Mouse (Mus musculus) hindbrain, postnatal 0 days (tissue): Measurements from ENCODE around the gene Tmigd1. TPM values are rescaled to one million over a fixed set of nuclear protein-coding genes. Genes with fewer than 3 reads are reported as not detected.

Experiments used
- ATAC-seq: fragments of 200-750 bp; cut with Nextera tagmentation; 2 replicates; pipeline ENCODE4 v1.8.0; 2017; ENCODE audit warnings: mild to moderate bottlenecking, moderate TSS enrichment, moderate library complexity
- DNase-seq: peaks from one replicate; pipeline ENCODE4 v3.0.0-alpha.2; 2015; ENCODE audit warnings: low spot score
- H3K27ac ChIP-seq: fragments of 300-500 bp; sonication (generic); 2 replicates; pipeline ENCODE4 v1.5.1; 2014; ENCODE audit warnings: mild to moderate bottlenecking
- H3K27me3 ChIP-seq: fragments of 300-500 bp; sonication (generic); 2 replicates; pipeline ENCODE4 v1.6.1; 2014; ENCODE audit warnings: low read length, mixed read lengths; ENCODE audit not compliant: insufficient read depth
- H3K36me3 ChIP-seq: fragments of 300-500 bp; sonication (generic); 2 replicates; pipeline ENCODE4 v1.6.1; 2014; ENCODE audit warnings: low read length, mixed read lengths; ENCODE audit not compliant: insufficient read depth
- H3K4me1 ChIP-seq: fragments of 300-500 bp; sonication (generic); 2 replicates; pipeline ENCODE4 v1.6.1; 2014; ENCODE audit warnings: antibody characterized with exemption, low read length, mixed read lengths; ENCODE audit not compliant: insufficient read depth
- H3K4me2 ChIP-seq: fragments of 300-500 bp; sonication (generic); 2 replicates; pipeline ENCODE4 v1.6.1; 2014; ENCODE audit warnings: low read depth, mild to moderate bottlenecking, low read length, moderate library complexity, mixed read lengths
- H3K4me3 ChIP-seq: fragments of 300-500 bp; sonication (generic); 2 replicates; pipeline ENCODE4 v1.5.1; 2014; ENCODE audit warnings: low read length
- H3K9ac ChIP-seq: fragments of 300-500 bp; sonication (generic); replicated peaks from 2 replicates; pipeline ENCODE4 v1.6.1; 2014; ENCODE audit warnings: mild to moderate bottlenecking, low read length, moderate library complexity, mixed read lengths
- H3K9me3 ChIP-seq: fragments of 300-500 bp; sonication (generic); 2 replicates; pipeline ENCODE4 v1.6.1; 2016; ENCODE audit warnings: low read length, mixed read lengths
- CTCF ChIP-seq: IDR thresholded peaks from 2 replicates; pipeline ENCODE4 v1.5.1; 2016; ENCODE audit warnings: antibody characterized with exemption, control low read depth, low read depth
- WGBS: fragments of 180-500 bp; shearing (Covaris S2); extraction: QIAGEN DNeasy Blood & Tissue Kit; methylation state at CpG from one replicate; pipeline ENCODE4 v1.1.7; 2014; 5-methylcytosine and 5-hydroxymethylcytosine counted together
- polyA plus RNA-seq: library from polyadenylated mRNA; unstranded; fragments of >200 nt; fragmentation: Nextera tagmentation; extraction: Ambion mirVana; gene quantifications from 2 replicates; pipeline ENCODE4 v1.2.1, GENCODE M21; 2015
- total RNA-seq: library from RNA; depleted of rRNA; stranded (reverse); fragments of >200 nt; gene quantifications from 2 replicates; pipeline ENCODE4 v1.2.3, GENCODE M21; 2014

Gene Tmigd1
- total and polyA plus RNA-seq, 2 experiments from 2014 or later = 0.26 TPM; not detected in 1

DNA sequence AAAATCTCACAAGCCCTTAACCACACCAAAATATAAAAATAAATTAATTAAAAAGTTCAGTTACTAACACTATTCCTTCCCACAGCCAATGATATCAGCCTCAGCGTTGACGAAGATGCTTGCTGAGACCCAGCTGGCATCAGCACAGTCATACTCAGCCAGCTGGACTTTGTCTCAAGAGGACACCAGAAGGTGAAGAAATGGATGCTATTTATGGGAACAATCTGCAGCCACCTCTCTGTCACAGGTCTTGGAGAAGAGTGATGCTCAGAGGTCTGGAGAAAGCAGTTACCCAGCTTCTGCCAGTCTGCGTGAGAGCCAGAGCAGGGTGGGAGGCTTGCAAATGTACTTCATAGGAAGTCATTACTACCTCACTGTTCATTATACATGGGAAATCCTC, 40.8 kb upstream of the Tmigd1 start:
- H3K9ac ChIP-seq = no peak overlapping the region
- no peaks in the 10 kb centered on the region for H3K9me3 ChIP-seq
- TF ChIP-seq CTCF = no peak
- WGBS = 88% methylated on average over 3 of the region's 3 CpGs
- H3K4me1 ChIP-seq = no peaks in the 10 kb centered on the region
- no peak overlapping the region for H3K4me2 ChIP-seq
- H3K4me3 ChIP-seq = no peak overlapping the region
- no peaks in the 10 kb centered on the region for H3K36me3 ChIP-seq
- no peak overlapping the region for H3K27ac ChIP-seq
- ATAC-seq (no peak), DNase-seq (no peak)
- no peaks in the 10 kb centered on the region for H3K27me3 ChIP-seq

DNA sequence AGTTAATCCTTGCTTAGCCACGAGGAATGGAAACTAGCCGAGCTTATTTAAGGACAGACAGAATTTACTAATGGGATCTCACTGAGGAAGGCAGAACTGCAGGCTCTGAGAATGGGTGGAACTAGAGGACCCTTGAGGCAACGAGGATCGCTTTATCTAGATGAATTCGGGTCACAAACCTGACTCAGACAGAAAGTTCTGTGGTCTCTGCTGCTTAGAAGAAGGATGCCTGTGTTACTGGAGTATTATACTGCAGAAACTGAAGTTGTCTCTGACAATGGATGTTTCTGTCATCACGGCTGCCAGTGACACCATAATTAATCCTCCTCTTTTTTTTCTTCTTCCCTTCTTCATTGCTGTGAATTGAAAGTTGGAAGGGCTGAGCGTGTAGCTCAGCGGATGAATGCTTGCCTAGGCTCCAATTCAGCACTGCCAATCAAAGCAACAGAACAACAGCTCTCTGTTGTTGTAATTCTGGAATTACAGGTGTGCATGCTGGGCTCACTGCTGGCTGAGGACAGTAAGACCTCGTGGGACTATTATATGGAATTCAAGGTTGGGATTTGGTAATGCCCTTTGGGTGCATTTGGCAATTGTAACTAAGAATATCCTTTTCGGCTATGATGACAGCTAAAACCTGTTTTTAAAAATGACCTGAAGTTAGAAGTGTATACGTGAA, 29.3 kb upstream of the Tmigd1 start:
- 52% methylated on average over 11 of the region's 11 CpGs for WGBS
- no peaks in the 10 kb centered on the region for H3K27me3 ChIP-seq
- no peak overlapping the region for H3K27ac ChIP-seq
- no peak for TF ChIP-seq CTCF
- no peak for DNase-seq
- H3K9ac ChIP-seq = no peak overlapping the region
- H3K36me3 ChIP-seq = no peaks in the 10 kb centered on the region
- no peaks in the 10 kb centered on the region for H3K4me1 ChIP-seq
- no peak for ATAC-seq
- no peak overlapping the region for H3K4me2 ChIP-seq
- H3K9me3 ChIP-seq = no peaks in the 10 kb centered on the region
- H3K4me3 ChIP-seq = no peak overlapping the region

DNA sequence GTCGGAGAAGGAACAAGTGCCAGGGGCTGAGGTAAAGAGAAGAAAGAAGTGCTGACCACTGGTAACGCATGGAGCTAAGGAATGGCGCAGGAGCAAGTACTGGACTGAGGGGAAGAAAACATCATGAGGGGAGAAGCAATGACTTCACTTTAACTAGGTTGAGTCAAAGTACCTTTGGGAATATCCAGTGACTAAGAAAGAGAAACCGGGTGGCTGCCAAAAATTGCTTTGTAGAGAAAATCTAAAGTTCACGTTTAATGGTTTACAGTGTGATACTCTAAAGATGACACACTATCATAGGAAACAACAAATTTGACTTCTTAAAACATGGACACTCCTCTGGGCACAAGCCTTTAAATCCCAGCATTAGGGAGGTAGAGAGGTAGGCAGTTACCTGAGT, 28.1 kb upstream of the Tmigd1 start:
- no peak for TF ChIP-seq CTCF
- DNase-seq (no peak), ATAC-seq (no peak)
- 90% methylated on average over 5 of the region's 5 CpGs for WGBS
- H3K27me3 ChIP-seq = no peaks in the 10 kb centered on the region
- no peaks in the 10 kb centered on the region for H3K4me1 ChIP-seq
- H3K9ac ChIP-seq = no peak overlapping the region
- no peak overlapping the region for H3K4me3 ChIP-seq
- H3K9me3 ChIP-seq = no peaks in the 10 kb centered on the region
- no peak overlapping the region for H3K4me2 ChIP-seq
- no peak overlapping the region for H3K27ac ChIP-seq
- H3K36me3 ChIP-seq = no peaks in the 10 kb centered on the region

DNA sequence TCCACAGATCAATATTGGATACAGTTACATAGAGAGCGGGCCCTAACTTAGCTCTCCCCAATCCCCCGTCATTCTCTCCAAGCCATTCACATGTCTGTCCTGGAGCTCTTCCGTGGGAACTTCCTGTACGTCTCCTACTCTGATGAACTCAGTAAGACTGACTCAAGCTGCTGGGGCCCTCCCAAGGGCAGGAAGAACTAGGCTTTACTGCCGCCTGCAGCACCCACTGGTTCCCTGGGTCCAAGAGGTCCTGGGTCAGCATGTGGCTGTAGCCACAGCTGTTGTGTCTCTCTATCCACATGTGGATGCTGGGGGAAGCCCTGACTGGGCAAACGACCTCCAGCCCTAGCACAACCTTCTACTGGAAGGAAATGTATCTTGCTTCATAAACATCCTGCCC, 27.2 kb upstream of the Tmigd1 start:
- 74% methylated on average over 6 of the region's 6 CpGs for WGBS
- ATAC-seq (no peak), DNase-seq (no peak)
- TF ChIP-seq CTCF = no peak
- Histone ChIP-seq H3K9ac (no peak overlapping the region), H3K27ac (no peak overlapping the region), H3K9me3 (no peaks in the 10 kb centered on the region), H3K36me3 (no peaks in the 10 kb centered on the region), H3K4me1 (no peaks in the 10 kb centered on the region), H3K4me2 (no peak overlapping the region), H3K27me3 (no peaks in the 10 kb centered on the region), H3K4me3 (no peak overlapping the region)

- H3K9ac ChIP-seq = no peak overlapping the region
- H3K4me3 ChIP-seq = no peak overlapping the region
- H3K27me3 ChIP-seq = no peaks in the 10 kb centered on the region
- TF ChIP-seq CTCF = no peak
- DNase-seq (no peak), ATAC-seq (no peak)
- H3K36me3 ChIP-seq = no peaks in the 10 kb centered on the region
- H3K9me3 ChIP-seq = no peaks in the 10 kb centered on the region
- no peaks in the 10 kb centered on the region for H3K4me1 ChIP-seq
- no peak overlapping the region for H3K27ac ChIP-seq
- H3K4me2 ChIP-seq = no peak overlapping the region
- 81% methylated on average over 5 of the region's 5 CpGs for WGBS
Observed at GRCm38 (mm10) chr11:76879816-76880215, 22.1 kb upstream of the Tmigd1 start.

- WGBS = 45% methylated on average over 5 of the region's 5 CpGs
- no peak for DNase-seq
- no peaks in the 10 kb centered on the region for H3K9me3 ChIP-seq
- no peaks in the 10 kb centered on the region for H3K4me1 ChIP-seq
- H3K9ac ChIP-seq = no peak overlapping the region
- ATAC-seq = no peak
- no peaks in the 10 kb centered on the region for H3K27me3 ChIP-seq
- no peak overlapping the region for H3K27ac ChIP-seq
- H3K4me2 ChIP-seq = no peak overlapping the region
- H3K4me3 ChIP-seq = no peak overlapping the region
- no peaks in the 10 kb centered on the region for H3K36me3 ChIP-seq
- no peak for TF ChIP-seq CTCF
Observed at GRCm38 (mm10) chr11:76884451-76884850, 17.5 kb upstream of the Tmigd1 start.

DNA sequence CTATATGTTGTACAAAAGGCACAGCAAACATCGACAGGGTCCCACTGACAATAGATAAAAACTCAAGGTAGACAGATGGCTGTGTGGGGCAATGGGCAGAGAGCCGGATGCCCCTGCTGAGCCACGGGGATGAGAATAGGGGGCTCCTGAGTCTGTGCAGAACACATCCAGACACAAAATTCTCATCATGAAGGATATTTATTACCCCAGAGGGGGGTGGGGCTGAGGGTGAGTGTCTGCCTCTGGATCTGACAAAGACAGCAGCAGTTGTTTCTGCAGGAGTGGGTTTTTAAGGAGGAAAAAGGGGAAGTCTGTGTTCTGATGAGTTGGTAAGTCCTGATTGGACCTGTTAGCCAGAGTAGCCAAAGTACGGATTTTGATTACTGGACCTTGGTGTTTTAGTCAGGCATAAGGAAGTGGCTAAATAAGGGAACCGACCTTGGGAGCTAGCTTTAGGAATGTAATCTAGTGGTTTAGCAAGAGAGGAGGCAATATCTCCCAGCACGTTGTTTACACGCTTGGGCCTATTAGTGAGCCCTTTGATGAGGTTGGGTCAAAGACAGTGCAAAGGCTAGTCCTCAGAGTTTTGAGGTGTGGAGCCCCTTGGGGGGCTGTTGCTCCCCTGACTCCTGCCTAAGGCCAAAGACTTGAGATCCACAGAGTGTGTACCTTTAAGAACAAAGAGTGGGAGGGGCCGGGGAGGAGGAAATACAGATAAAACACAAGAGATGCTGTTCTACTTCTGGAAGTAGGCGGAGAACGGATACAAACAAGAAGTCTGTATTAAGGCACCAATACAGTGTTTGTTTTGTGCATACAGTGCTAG, 12.4 kb upstream of the Tmigd1 start:
- Histone ChIP-seq H3K27ac (peak overlapping the region; percentile 22; the same call in 1 of the 2 replicates), H3K27me3 (no peaks in the 10 kb centered on the region), H3K9me3 (no peaks in the 10 kb centered on the region), H3K36me3 (no peaks in the 10 kb centered on the region), H3K4me1 (no peaks in the 10 kb centered on the region), H3K9ac (no peak overlapping the region), H3K4me2 (no peak overlapping the region), H3K4me3 (no peak overlapping the region)
- 73% methylated on average over 10 of the region's 10 CpGs for WGBS
- TF ChIP-seq CTCF = no peak
- no peak for DNase-seq
- ATAC-seq = 0 out of 2 replicates have a peak, but pooled peaks have one; percentile 35
